ENCODE assay signal across 13 mouse cellular contexts in the genomic region with DNA sequence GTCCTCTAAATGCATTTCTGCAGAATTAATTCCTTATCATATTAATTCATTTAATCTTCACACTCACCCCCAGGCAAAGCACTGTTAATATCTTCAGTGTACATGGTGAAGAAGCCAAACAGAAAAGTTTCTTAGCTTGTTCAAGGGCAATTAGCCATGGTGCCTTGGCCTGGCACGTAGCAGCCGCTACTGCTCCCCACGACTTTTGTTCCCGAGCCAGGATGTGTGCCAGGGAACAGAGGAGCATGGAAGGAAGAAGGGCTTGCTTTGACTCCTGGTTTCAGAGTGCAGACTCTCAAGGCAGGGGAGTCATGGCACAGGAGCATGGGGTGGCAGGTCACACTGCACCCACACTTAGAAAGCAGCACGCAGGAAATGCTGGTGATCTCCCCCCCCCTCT.
"Had no signal": no experiment of that assay in that cellular context is flagged by ENCODE, and none has a peak within 500 bp of the region (broad histone marks: within the 10 kb centered on the region; RNA-seq: fewer than 3 reads in every experiment).

No protein-coding gene starts in this region.

- DNase-seq: gastrocnemius, postnatal 14 days; gastrocnemius, postnatal 36 days; heart, adult 11 months; heart, adult 2 months; heart, postnatal 14 days; heart, postnatal 36 days; kidney, adult 11 months; kidney, adult 2 months; kidney, adult 9 months; kidney, postnatal 14 days; kidney, postnatal 36 days; layer of hippocampus, adult 9-11 months; layer of hippocampus, postnatal 36 days had no signal
